Mouse (Mus musculus) forebrain, embryonic 13.5 days (tissue): ENCODE results near the gene Lrriq4. TPM values are rescaled to one million over a fixed set of nuclear protein-coding genes. Genes with fewer than 3 reads are reported as not detected.
A peak's percentile ranks its signal among the peaks of the same experiment; 100 is the strongest.
"Not testable (repeated sequence)": the region's sequence is repeated elsewhere in the genome, so short reads cannot be mapped to it uniquely, and the experiment has no call there.

Experiments
- ATAC-seq: fragments of 200-750 bp; cut with Nextera tagmentation; 2 replicates; pipeline ENCODE4 v1.8.0; 2017
- H3K27ac ChIP-seq: fragments of 300-500 bp; sonication (generic); 2 replicates; pipeline ENCODE4 v1.5.1; 2015; ENCODE audit warnings: inconsistent platforms, mild to moderate bottlenecking, moderate library complexity
- H3K27me3 ChIP-seq: fragments of 300-500 bp; sonication (generic); 2 replicates; pipeline ENCODE4 v1.6.1; 2015; ENCODE audit warnings: mild to moderate bottlenecking, inconsistent platforms
- H3K36me3 ChIP-seq: fragments of 300-500 bp; sonication (generic); 2 replicates; pipeline ENCODE4 v1.6.1; 2015; ENCODE audit warnings: mild to moderate bottlenecking, inconsistent platforms; ENCODE audit not compliant: poor library complexity, severe bottlenecking
- H3K4me1 ChIP-seq: fragments of 300-500 bp; sonication (generic); 2 replicates; pipeline ENCODE4 v1.6.1; 2015; ENCODE audit warnings: inconsistent platforms
- H3K4me2 ChIP-seq: fragments of 300-500 bp; sonication (generic); 2 replicates; pipeline ENCODE4 v1.6.1; 2015; ENCODE audit warnings: inconsistent platforms, mild to moderate bottlenecking, moderate library complexity
- H3K4me3 ChIP-seq: fragments of 300-500 bp; sonication (generic); 2 replicates; pipeline ENCODE4 v1.5.1; 2015; ENCODE audit warnings: mild to moderate bottlenecking, inconsistent platforms
- H3K9ac ChIP-seq: fragments of 300-500 bp; sonication (generic); 2 replicates; pipeline ENCODE4 v1.6.1; 2015; ENCODE audit warnings: mild to moderate bottlenecking, inconsistent platforms
- H3K9me3 ChIP-seq: fragments of 300-500 bp; sonication (generic); replicated peaks from 2 replicates; pipeline ENCODE4 v1.6.1; 2016; ENCODE audit warnings: inconsistent platforms
- WGBS: fragments of 180-500 bp; shearing (Covaris S2); methylation state at CpG from one replicate; pipeline ENCODE4 v1.1.7; 2015; 5-methylcytosine and 5-hydroxymethylcytosine counted together
- polyA plus RNA-seq: library from polyadenylated mRNA; unstranded; fragments of >200 nt; fragmentation: Nextera tagmentation; extraction: Ambion mirVana; gene quantifications from 2 replicates; pipeline ENCODE4 v1.2.1, GENCODE M21; 2015

The Lrriq4 gene
- polyA plus RNA-seq, 1 experiment from 2014 or later: not detected

DNA sequence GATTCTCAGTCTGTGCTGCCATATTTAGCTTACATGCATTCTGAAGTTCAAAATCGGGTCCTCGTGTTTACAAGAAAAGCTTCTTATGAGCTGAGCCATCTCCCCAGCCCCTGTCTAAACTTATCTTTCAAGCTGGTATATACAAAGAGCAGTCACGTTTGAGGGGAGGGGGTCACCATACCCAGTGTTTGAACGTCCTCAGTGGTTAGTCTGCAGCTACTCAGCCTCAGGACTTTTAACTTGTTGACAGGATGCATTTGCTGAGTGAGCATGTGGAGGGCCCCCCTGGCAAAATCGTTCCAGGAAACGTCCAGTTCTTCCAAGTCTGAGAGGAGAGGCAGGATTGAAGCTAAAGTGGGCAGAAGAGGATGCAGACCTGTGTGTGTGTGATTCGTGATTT, 46.7 kb downstream of the Lrriq4 start:
- no peak overlapping the region for H3K9ac ChIP-seq
- H3K36me3 ChIP-seq: no peaks in the 10 kb centered on the region
- H3K4me1 ChIP-seq: no peaks in the 10 kb centered on the region
- H3K27ac ChIP-seq: no peak overlapping the region
- no peak for ATAC-seq
- no peak overlapping the region for H3K4me2 ChIP-seq
- no peak overlapping the region for H3K4me3 ChIP-seq
- no peaks in the 10 kb centered on the region for H3K27me3 ChIP-seq
- no peaks in the 10 kb centered on the region for H3K9me3 ChIP-seq
- 83% methylated on average over 7 of the region's 7 CpGs for WGBS

GRCm38 (mm10) chr3:30695661-30696060, 51.4 kb downstream of the Lrriq4 start:
- no peak overlapping the region for H3K4me3 ChIP-seq
- ATAC-seq: no peak
- H3K9me3 ChIP-seq: no peaks in the 10 kb centered on the region
- no peaks in the 10 kb centered on the region for H3K4me1 ChIP-seq
- no peak overlapping the region for H3K27ac ChIP-seq
- no peak overlapping the region for H3K4me2 ChIP-seq
- H3K9ac ChIP-seq: no peak overlapping the region
- no peaks in the 10 kb centered on the region for H3K36me3 ChIP-seq
- H3K27me3 ChIP-seq: no peaks in the 10 kb centered on the region
- 93% methylated on average over 2 of the region's 2 CpGs for WGBS

- peak; percentile 75; the same call in 1 of the 2 replicates for ATAC-seq
These were observed 52.0 kb downstream of the Lrriq4 start for GRCm38 (mm10) chr3:30696346-30696745.

GRCm38 (mm10) chr3:30697891-30698290, 53.6 kb downstream of the Lrriq4 start:
- no peak overlapping the region for H3K4me3 ChIP-seq
- H3K4me1 ChIP-seq: no peaks in the 10 kb centered on the region
- H3K9ac ChIP-seq: no peak overlapping the region
- H3K9me3 ChIP-seq: no peaks in the 10 kb centered on the region
- H3K36me3 ChIP-seq: no peaks in the 10 kb centered on the region
- no peaks in the 10 kb centered on the region for H3K27me3 ChIP-seq
- ATAC-seq: no peak
- H3K4me2 ChIP-seq: no peak overlapping the region
- H3K27ac ChIP-seq: no peak overlapping the region
- 74% methylated on average over 4 of the region's 4 CpGs for WGBS

More at GRCm38 (mm10) chr3:30696346-30696745, 52.0 kb downstream of the Lrriq4 start:
- Histone ChIP-seq H3K4me2 (no peak overlapping the region), H3K9ac (no peak overlapping the region), H3K27me3 (no peaks in the 10 kb centered on the region), H3K9me3 (no peaks in the 10 kb centered on the region), H3K4me3 (no peak overlapping the region), H3K27ac (no peak overlapping the region), H3K4me1 (no peaks in the 10 kb centered on the region), H3K36me3 (no peaks in the 10 kb centered on the region)
- WGBS: 22% methylated on average over 2 of the region's 2 CpGs

GRCm38 (mm10) chr3:30699711-30700505, 55.6 kb downstream of the Lrriq4 start, which contains the start of gene Lrrc31:
TSS of gene Lrrc31 (minus strand) at chr3:30699843.
- not testable (repeated sequence) for H3K36me3 ChIP-seq, H3K4me2 ChIP-seq, H3K27me3 ChIP-seq, H3K4me1 ChIP-seq, H3K9ac ChIP-seq, H3K9me3 ChIP-seq, H3K27ac ChIP-seq, H3K4me3 ChIP-seq, ATAC-seq
- 83% methylated on average over 6 of the region's 6 CpGs for WGBS

- 86% methylated on average over 3 of the region's 3 CpGs for WGBS
- ATAC-seq: no peak
- no peaks in the 10 kb centered on the region for H3K9me3 ChIP-seq
- H3K9ac ChIP-seq: no peak overlapping the region
- H3K4me2 ChIP-seq: no peak overlapping the region
- no peaks in the 10 kb centered on the region for H3K27me3 ChIP-seq
- no peaks in the 10 kb centered on the region for H3K36me3 ChIP-seq
- H3K4me1 ChIP-seq: no peaks in the 10 kb centered on the region
- H3K4me3 ChIP-seq: no peak overlapping the region
- no peak overlapping the region for H3K27ac ChIP-seq
These were observed 61.7 kb downstream of the Lrriq4 start for GRCm38 (mm10) chr3:30705977-30706376.

DNA sequence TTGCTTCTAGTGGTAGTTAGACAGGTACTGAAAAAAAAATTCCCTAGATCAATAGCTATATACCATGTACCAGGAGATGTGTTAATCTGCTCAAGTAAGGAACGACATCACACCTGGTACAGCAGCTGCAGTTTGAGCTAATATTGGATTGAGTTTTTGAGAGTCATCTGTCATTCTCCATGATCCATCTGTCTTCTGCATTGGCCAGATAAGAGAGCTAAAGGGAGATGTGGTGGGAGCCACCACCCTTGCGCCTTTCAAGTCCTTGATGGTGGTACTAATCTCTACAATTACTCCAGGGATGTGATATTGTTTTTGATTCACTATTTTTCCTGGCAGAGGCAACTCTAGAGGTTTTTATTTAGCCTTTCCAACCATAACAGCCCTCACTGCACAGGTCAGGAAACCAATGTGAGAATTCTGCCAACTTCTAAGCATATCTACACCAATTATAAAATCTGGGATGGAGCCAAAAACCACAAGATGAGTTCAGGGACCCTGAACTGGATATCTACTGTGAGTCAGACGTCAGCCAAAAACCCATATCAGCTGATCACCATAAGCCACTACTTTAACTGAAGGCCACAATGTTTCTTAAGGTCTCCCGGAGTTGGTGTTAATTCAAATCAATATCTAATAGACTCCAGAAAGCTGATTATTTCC, 62.4 kb downstream of the Lrriq4 start:
- Histone ChIP-seq H3K9me3 (no peaks in the 10 kb centered on the region), H3K27me3 (no peaks in the 10 kb centered on the region), H3K4me2 (no peak overlapping the region), H3K36me3 (no peaks in the 10 kb centered on the region), H3K4me3 (no peak overlapping the region), H3K27ac (no peak overlapping the region), H3K9ac (no peak overlapping the region), H3K4me1 (no peaks in the 10 kb centered on the region)
- 88% methylated on average over 4 of the region's 4 CpGs for WGBS
- ATAC-seq: no peak

GRCm38 (mm10) chr3:30710191-30710590, 65.9 kb downstream of the Lrriq4 start:
- Histone ChIP-seq H3K4me2 (no peak overlapping the region), H3K9me3 (no peaks in the 10 kb centered on the region), H3K36me3 (no peaks in the 10 kb centered on the region), H3K4me1 (no peaks in the 10 kb centered on the region), H3K27ac (no peak overlapping the region), H3K9ac (no peak overlapping the region), H3K27me3 (no peaks in the 10 kb centered on the region), H3K4me3 (no peak overlapping the region)
- whole genome bisulfite sequencing: 85% methylated on average over 6 of the region's 6 CpGs
- no peak for ATAC-seq

GRCm38 (mm10) chr3:30713334-30713733, 69.0 kb downstream of the Lrriq4 start:
- Histone ChIP-seq H3K9ac (no peak overlapping the region), H3K27me3 (no peaks in the 10 kb centered on the region), H3K9me3 (no peaks in the 10 kb centered on the region), H3K27ac (no peak overlapping the region), H3K4me3 (no peak overlapping the region), H3K4me1 (no peaks in the 10 kb centered on the region), H3K4me2 (no peak overlapping the region), H3K36me3 (no peaks in the 10 kb centered on the region)
- 86% methylated on average over 1 of the region's 1 CpGs for WGBS
- no peak for ATAC-seq

DNA sequence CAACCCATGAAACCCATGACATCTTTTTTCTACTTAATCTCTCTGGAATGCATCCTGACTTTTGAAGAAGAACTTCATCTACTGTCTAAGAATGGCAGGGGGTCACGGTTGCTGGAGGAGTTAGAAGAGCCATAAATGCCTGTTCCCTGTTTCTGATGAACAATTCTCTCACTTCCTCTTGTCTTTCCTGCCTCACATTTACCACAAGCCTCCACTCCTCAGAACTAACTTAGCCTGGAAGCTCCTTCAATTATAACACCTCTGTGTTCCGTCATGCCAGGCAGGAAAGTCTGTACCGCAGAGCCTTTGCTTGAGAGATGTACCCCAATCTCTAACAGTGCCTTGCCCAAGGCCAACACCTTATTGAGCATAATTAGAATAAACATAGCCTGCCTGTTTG, 74.3 kb downstream of the Lrriq4 start:
- Histone ChIP-seq H3K4me2 (no peak overlapping the region), H3K9me3 (no peaks in the 10 kb centered on the region), H3K27me3 (no peaks in the 10 kb centered on the region), H3K4me1 (no peaks in the 10 kb centered on the region), H3K27ac (no peak overlapping the region), H3K9ac (no peak overlapping the region), H3K36me3 (no peaks in the 10 kb centered on the region), H3K4me3 (no peak overlapping the region)
- ATAC-seq: no peak
- WGBS: 88% methylated on average over 3 of the region's 3 CpGs
